Mouse (Mus musculus): Measurements from ENCODE around the gene Ctrl. TPM values are rescaled to one million over a fixed set of nuclear protein-coding genes. Genes with fewer than 3 reads are reported as not detected.

Gene Ctrl
- polyA plus RNA-seq, 1 experiment from 2014 or later, result 2.9 TPM

GRCm38 (mm10) chr8:105943321-105943739, 9.7 kb upstream of the Ctrl start, which contains the start of gene Lcat:
Gene Lcat (minus strand): TSS chr8:105943382.
- Histone ChIP-seq H3K27ac (no peak within 1 kb of the TSS), H3K9ac (no peak within 1 kb of the TSS), H3K4me2 (replicated peaks) (no peak within 1 kb of the TSS), H3K9me3 (ENCODE audit: control insufficient read depth, low read length) (no peaks in the 10 kb centered on the region), H3K36me3 (replicated peaks; ENCODE audit: control insufficient read depth, insufficient read depth) (no peaks in the 10 kb centered on the region), H3K27me3 (ENCODE audit: control insufficient read depth, insufficient read depth, low read length) (no peaks in the 10 kb centered on the region), H3K4me1 (replicated peaks; ENCODE audit: control insufficient read depth, insufficient read depth, low read length) (0 out of 2 replicates have a peak, but pooled peaks cover 4% of the 10 kb centered on the region), H3K4me3 (replicated peaks; ENCODE audit: low read length) (no peak within 1 kb of the TSS)
- WGBS, result 57% methylated on average over 7 of the region's 8 CpGs
- DNase-seq (ENCODE audit: low spot score), result no peak
- peak; percentile 47; the same call in 1 of the 2 replicates for ATAC-seq (ENCODE audit: low FRiP score)

GRCm38 (mm10) chr8:105942542-105942941, 8.9 kb upstream of the Ctrl start:
- no peak overlapping the region for H3K27ac ChIP-seq
- WGBS, result 91% methylated on average over 5 of the region's 5 CpGs
- H3K4me2 ChIP-seq (replicated peaks), result no peak overlapping the region
- H3K4me1 ChIP-seq (replicated peaks; ENCODE audit: control insufficient read depth, insufficient read depth, low read length), result peaks cover 8% of the 10 kb centered on the region; the same call in 1 of the 2 replicates
- H3K4me3 ChIP-seq (replicated peaks; ENCODE audit: low read length), result no peak overlapping the region
- H3K9me3 ChIP-seq (ENCODE audit: control insufficient read depth, low read length), result no peaks in the 10 kb centered on the region
- no peaks in the 10 kb centered on the region for H3K36me3 ChIP-seq (replicated peaks; ENCODE audit: control insufficient read depth, insufficient read depth)
- no peak overlapping the region for H3K9ac ChIP-seq
- ATAC-seq (ENCODE audit: low FRiP score) (no peak), DNase-seq (ENCODE audit: low spot score) (no peak)
- no peaks in the 10 kb centered on the region for H3K27me3 ChIP-seq (ENCODE audit: control insufficient read depth, insufficient read depth, low read length)

DNA sequence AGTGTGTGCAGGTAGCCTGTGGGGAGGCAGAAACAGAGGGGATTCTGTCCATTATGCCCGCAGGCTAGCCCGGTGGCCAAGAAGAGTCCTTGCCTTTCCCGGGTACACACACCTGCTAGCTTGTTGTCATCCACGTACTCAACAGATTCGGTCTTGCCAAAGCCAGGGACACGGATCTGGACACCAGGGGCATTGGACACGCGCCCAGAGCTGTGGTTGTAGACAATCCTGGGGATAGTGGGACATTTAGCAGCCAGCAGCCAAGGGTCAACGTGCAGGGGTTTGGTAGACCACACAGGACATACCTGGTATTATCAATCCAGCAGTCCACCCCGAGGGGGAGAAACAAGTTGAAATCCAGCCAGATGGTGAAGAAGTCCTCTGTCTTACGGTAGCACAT, 8.4 kb upstream of the Ctrl start:
- Histone ChIP-seq H3K9me3 (ENCODE audit: control insufficient read depth, low read length) (no peaks in the 10 kb centered on the region), H3K9ac (no peak overlapping the region), H3K27ac (no peak overlapping the region), H3K4me2 (replicated peaks) (no peak overlapping the region), H3K4me1 (replicated peaks; ENCODE audit: control insufficient read depth, insufficient read depth, low read length) (peaks cover 8% of the 10 kb centered on the region; the same call in 1 of the 2 replicates), H3K27me3 (ENCODE audit: control insufficient read depth, insufficient read depth, low read length) (no peaks in the 10 kb centered on the region), H3K36me3 (replicated peaks; ENCODE audit: control insufficient read depth, insufficient read depth) (no peaks in the 10 kb centered on the region), H3K4me3 (replicated peaks; ENCODE audit: low read length) (no peak overlapping the region)
- ATAC-seq (ENCODE audit: low FRiP score) (no peak), DNase-seq (ENCODE audit: low spot score) (no peak)
- WGBS, result 94% methylated on average over 11 of the region's 11 CpGs

DNA sequence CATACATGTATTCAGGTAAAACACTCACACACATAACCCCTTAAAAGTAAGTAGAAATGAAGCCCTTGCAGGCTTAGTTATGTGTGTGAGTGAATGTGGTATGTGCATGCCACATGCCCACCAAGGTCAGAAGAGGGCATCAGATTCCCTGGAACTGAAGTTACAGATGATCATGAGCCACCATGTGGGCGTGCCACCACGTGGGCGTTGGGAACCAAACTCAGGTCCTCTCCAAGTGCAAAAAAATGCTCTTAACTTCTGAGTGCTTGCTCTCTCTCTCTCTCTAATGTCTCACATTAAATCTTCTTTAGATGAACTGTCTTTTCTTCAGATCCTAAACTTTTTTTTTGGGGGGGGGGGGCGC, 4.6 kb upstream of the Ctrl start, which contains the start of gene Psmb10:
Psmb10 (minus strand) TSS at position 139 of the 364 bp plus-strand sequence.
- no peak for DNase-seq (ENCODE audit: low spot score)
- peak within 1 kb of the TSS; percentile 96 for H3K27ac ChIP-seq
- H3K9me3 ChIP-seq (ENCODE audit: control insufficient read depth, low read length), result no peaks in the 10 kb centered on the region
- 47% methylated on average over 4 of the region's 4 CpGs for WGBS
- peak within 1 kb of the TSS; percentile 68 for H3K4me3 ChIP-seq (replicated peaks; ENCODE audit: low read length)
- H3K36me3 ChIP-seq (replicated peaks; ENCODE audit: control insufficient read depth, insufficient read depth), result no peaks in the 10 kb centered on the region
- ATAC-seq (ENCODE audit: low FRiP score), result no peak
- H3K4me1 ChIP-seq (replicated peaks; ENCODE audit: control insufficient read depth, insufficient read depth, low read length), result peaks cover 18% of the 10 kb centered on the region
- H3K4me2 ChIP-seq (replicated peaks), result peak within 1 kb of the TSS; percentile 68
- peak within 1 kb of the TSS; percentile 92 for H3K9ac ChIP-seq
- no peaks in the 10 kb centered on the region for H3K27me3 ChIP-seq (ENCODE audit: control insufficient read depth, insufficient read depth, low read length)

GRCm38 (mm10) chr8:105937496-105938305, 4.0 kb upstream of the Ctrl start:
- H3K4me2 ChIP-seq (replicated peaks), result peak overlapping the region; percentile 68
- DNase-seq (ENCODE audit: low spot score) (peak; percentile 39), ATAC-seq (ENCODE audit: low FRiP score) (peak; percentile 21; the same call in 1 of the 2 replicates)
- H3K4me1 ChIP-seq (replicated peaks; ENCODE audit: control insufficient read depth, insufficient read depth, low read length), result peaks cover 18% of the 10 kb centered on the region
- no peaks in the 10 kb centered on the region for H3K36me3 ChIP-seq (replicated peaks; ENCODE audit: control insufficient read depth, insufficient read depth)
- no peaks in the 10 kb centered on the region for H3K9me3 ChIP-seq (ENCODE audit: control insufficient read depth, low read length)
- H3K27me3 ChIP-seq (ENCODE audit: control insufficient read depth, insufficient read depth, low read length), result no peaks in the 10 kb centered on the region
- H3K9ac ChIP-seq, result peak overlapping the region; percentile 92
- WGBS, result 2% methylated on average over 33 of the region's 33 CpGs
- peak overlapping the region; percentile 68 for H3K4me3 ChIP-seq (replicated peaks; ENCODE audit: low read length)
- peak overlapping the region; percentile 96 for H3K27ac ChIP-seq

DNA sequence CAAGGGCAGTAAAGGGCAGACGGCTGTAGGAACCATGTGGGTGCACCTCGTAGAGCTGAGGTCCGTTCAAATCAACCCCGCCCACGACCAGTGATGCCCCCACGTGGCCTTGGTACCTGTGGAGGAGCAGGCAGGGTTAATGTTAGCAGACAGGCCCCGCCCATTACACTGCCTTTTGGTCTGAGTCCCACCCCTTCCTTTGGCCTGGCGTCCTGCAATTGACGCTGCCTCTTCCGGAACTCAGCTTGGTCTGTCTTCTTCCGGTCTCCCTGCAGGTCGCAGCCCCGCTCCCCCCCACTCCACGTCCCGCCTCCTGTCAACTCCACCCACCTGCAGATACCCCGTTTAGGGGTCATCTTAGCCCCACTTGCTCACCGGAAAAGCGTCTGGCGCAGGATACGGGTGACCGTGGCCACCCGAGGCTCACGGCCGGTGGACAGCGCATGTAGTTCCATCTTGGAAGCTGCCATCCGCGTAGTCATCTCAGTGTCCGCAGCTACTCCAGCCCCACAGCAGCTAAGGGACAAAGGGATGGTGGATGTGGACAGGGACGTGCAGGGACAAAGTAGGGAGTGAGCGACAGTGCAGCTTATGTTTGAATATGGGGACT, 3.3 kb upstream of the Ctrl start:
- H3K36me3 ChIP-seq (replicated peaks; ENCODE audit: control insufficient read depth, insufficient read depth), result no peaks in the 10 kb centered on the region
- DNase-seq (ENCODE audit: low spot score), result peak; percentile 85
- H3K9me3 ChIP-seq (ENCODE audit: control insufficient read depth, low read length), result no peaks in the 10 kb centered on the region
- peak overlapping the region; percentile 96 for H3K27ac ChIP-seq
- peak; percentile 92 for ATAC-seq (ENCODE audit: low FRiP score)
- no peaks in the 10 kb centered on the region for H3K27me3 ChIP-seq (ENCODE audit: control insufficient read depth, insufficient read depth, low read length)
- H3K4me1 ChIP-seq (replicated peaks; ENCODE audit: control insufficient read depth, insufficient read depth, low read length), result peaks cover 18% of the 10 kb centered on the region
- peak overlapping the region; percentile 68 for H3K4me3 ChIP-seq (replicated peaks; ENCODE audit: low read length)
- under 1% methylated on average over 30 of the region's 30 CpGs for WGBS
- H3K4me2 ChIP-seq (replicated peaks), result peak overlapping the region; percentile 68
- H3K9ac ChIP-seq, result peak overlapping the region; percentile 92

GRCm38 (mm10) chr8:105935863-105936603, 2.4 kb upstream of the Ctrl start:
- Histone ChIP-seq H3K4me2 (replicated peaks) (peak overlapping the region; percentile 68), H3K4me1 (replicated peaks; ENCODE audit: control insufficient read depth, insufficient read depth, low read length) (peaks cover 18% of the 10 kb centered on the region), H3K27me3 (ENCODE audit: control insufficient read depth, insufficient read depth, low read length) (no peaks in the 10 kb centered on the region), H3K9me3 (ENCODE audit: control insufficient read depth, low read length) (no peaks in the 10 kb centered on the region), H3K36me3 (replicated peaks; ENCODE audit: control insufficient read depth, insufficient read depth) (0 out of 2 replicates have a peak, but pooled peaks cover 3% of the 10 kb centered on the region), H3K27ac (peak overlapping the region; percentile 96), H3K4me3 (replicated peaks; ENCODE audit: low read length) (peak overlapping the region; percentile 68), H3K9ac (peak overlapping the region; percentile 92)
- WGBS, result 34% methylated on average over 7 of the region's 7 CpGs
- DNase-seq (ENCODE audit: low spot score) (no peak), ATAC-seq (ENCODE audit: low FRiP score) (no peak)

- no peak for DNase-seq (ENCODE audit: low spot score)
- Histone ChIP-seq H3K4me1 (replicated peaks; ENCODE audit: control insufficient read depth, insufficient read depth, low read length) (peaks cover 18% of the 10 kb centered on the region), H3K9me3 (ENCODE audit: control insufficient read depth, low read length) (no peaks in the 10 kb centered on the region), H3K4me2 (replicated peaks) (no peak overlapping the region), H3K9ac (no peak overlapping the region), H3K36me3 (replicated peaks; ENCODE audit: control insufficient read depth, insufficient read depth) (0 out of 2 replicates have a peak, but pooled peaks cover 3% of the 10 kb centered on the region), H3K27ac (no peak overlapping the region), H3K4me3 (replicated peaks; ENCODE audit: low read length) (no peak overlapping the region), H3K27me3 (ENCODE audit: control insufficient read depth, insufficient read depth, low read length) (no peaks in the 10 kb centered on the region)
- WGBS, result 89% methylated on average over 6 of the region's 6 CpGs
- no peak for ATAC-seq (ENCODE audit: low FRiP score)
Observed at GRCm38 (mm10) chr8:105935105-105935504, 1.4 kb upstream of the Ctrl start.

DNA sequence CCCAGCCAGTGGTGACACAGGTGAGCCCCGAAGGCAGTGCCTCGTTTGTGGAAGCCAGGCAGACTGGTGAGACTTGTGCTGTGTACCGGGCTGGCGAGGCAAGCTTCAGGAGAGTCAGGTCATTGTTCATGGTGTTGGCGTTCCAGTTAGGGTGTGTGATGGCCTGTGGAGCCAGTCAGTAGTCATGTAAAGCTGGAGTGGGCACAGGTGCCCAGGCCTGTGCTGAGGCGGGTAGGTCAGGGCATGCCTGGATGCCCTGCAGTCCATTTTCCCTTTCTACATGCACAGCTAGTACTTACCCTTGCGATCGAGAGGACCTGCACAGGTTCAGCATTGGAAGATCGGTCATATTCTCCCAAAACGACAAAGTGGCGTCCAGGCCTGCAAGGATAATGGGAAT, 1.1 kb downstream of the Ctrl start:
- Histone ChIP-seq H3K27ac (no peak overlapping the region), H3K4me1 (replicated peaks; ENCODE audit: control insufficient read depth, insufficient read depth, low read length) (peaks cover 10% of the 10 kb centered on the region; the same call in 1 of the 2 replicates), H3K9ac (no peak overlapping the region), H3K4me2 (replicated peaks) (no peak overlapping the region), H3K27me3 (ENCODE audit: control insufficient read depth, insufficient read depth, low read length) (no peaks in the 10 kb centered on the region), H3K9me3 (ENCODE audit: control insufficient read depth, low read length) (no peaks in the 10 kb centered on the region), H3K36me3 (replicated peaks; ENCODE audit: control insufficient read depth, insufficient read depth) (peaks cover 6% of the 10 kb centered on the region; the same call in 1 of the 2 replicates), H3K4me3 (replicated peaks; ENCODE audit: low read length) (no peak overlapping the region)
- WGBS, result 90% methylated on average over 11 of the region's 11 CpGs
- DNase-seq (ENCODE audit: low spot score), result no peak
- no peak for ATAC-seq (ENCODE audit: low FRiP score)
